Mouse (Mus musculus): ENCODE results near the gene Prap1. TPM values are rescaled to one million over a fixed set of nuclear protein-coding genes. Genes with fewer than 3 reads are reported as not detected.
"Not testable (repeated sequence)": the region's sequence is repeated elsewhere in the genome, so short reads cannot be mapped to it uniquely, and the experiment has no call there.

Gene Prap1
- total RNA-seq, 2 experiments from 2014 or later = not detected

DNA sequence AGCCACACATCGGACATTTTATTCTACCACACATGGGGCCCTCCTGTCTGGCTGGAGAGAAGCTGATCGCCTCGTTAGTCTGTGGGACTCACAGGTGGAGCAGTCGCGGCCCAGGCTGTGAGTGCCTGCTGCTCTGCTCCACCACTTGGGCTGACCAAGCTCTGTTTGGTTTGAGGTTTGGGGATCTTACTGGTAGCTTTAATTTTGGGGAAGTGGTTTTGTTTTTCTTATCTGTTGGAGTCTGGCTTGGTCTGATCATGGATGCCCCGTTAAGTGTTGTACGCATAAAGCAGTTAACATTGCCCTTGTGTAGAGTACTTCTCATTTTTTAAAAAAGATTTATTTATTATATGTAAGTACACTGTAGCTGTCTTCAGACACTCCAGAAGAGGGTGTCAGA is 40.8 kb downstream of the Prap1 start:
- not testable (repeated sequence) for DNase-seq

- DNase-seq = no peak
Measured at GRCm38 (mm10) chr7:140135106-140135770, 42.0 kb downstream of the Prap1 start.

GRCm38 (mm10) chr7:140137135-140138020 is 44.2 kb downstream of the Prap1 start, which contains the start of gene Mtg1:
Mtg1 (plus strand) TSS chr7:140137564.
- peak; percentile 99 for DNase-seq

- DNase-seq = no peak
Measured at GRCm38 (mm10) chr7:140138021-140138310, 44.8 kb downstream of the Prap1 start.

DNA sequence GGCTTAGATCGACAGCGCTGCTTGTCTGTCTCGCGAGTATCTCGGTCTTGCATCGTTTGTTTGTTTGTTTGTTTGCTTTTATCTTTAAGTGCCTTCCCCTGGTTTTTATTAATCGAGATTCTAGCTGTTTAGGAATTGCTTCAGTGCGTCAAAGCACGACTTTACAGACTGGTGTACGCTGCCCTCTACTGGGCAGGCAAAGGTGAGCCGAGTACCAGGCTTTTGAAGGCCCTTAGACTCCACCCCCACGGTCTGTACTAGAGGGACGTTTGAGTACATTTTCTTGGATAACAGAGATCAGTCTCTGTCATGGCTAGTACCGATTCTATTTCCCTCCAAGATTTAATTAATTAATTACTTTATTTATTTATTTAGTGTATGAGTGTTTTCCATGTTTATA is 48.2 kb downstream of the Prap1 start:
- peak; percentile 61 for DNase-seq

DNA sequence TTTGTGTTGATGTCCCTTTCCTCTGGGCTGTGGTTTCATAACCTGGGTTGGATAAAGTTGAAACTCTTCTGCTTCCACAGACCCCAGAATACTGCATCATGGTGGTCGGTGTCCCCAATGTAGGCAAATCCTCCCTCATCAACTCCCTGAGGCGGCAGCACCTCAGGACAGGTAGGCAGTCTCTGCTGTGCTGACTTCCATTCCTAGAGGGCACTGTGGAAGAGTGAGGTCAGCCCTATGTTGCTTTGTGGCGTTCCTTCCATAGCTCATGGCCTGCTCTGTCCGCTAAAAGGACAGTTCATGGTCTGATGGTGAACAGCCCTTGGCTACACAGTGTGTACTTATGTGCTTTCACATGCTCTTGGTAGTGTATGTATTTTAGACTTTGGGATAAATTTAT is 51.4 kb downstream of the Prap1 start:
- DNase-seq = no peak

Other genes starting within 250 kb of the Prap1 start
- under 1 TPM; 0.27 to 0.40 TPM for gene Kndc1, start 198.7 kb upstream of the Prap1 start, total RNA-seq (2021)
- gene Utf1, start 149.6 kb upstream of the Prap1 start, total RNA-seq (2021) = not detected
- gene 6430531B16Rik, start 114.6 kb upstream of the Prap1 start, total RNA-seq (2021) = not detected
- gene Adam8, start 100.8 kb upstream of the Prap1 start, total RNA-seq (2021) = 1 to 10 TPM in 1 of 2 experiments, under 1 TPM in 1; 0.35 to 1.1 TPM
- gene Zfp511, start 57.0 kb upstream of the Prap1 start, total RNA-seq (2021) = 1 to 10 TPM; 8.8 to 10.0 TPM
- gene Tubgcp2, start 56.7 kb upstream of the Prap1 start, total RNA-seq (2021) = 10 to 100 TPM; 21.9 to 29.6 TPM
- not detected for gene Msx3, start 44.3 kb upstream of the Prap1 start, total RNA-seq (2021)
- gene Caly, start 10.8 kb upstream of the Prap1 start, total RNA-seq (2021) = under 1 TPM in 1 of 2 experiments, not detected in 1; 0.36 TPM
- gene Fuom, start 9.0 kb downstream of the Prap1 start, total RNA-seq (2021) = 10 to 100 TPM; 31.2 TPM
- 1 to 10 TPM; 4.7 to 4.8 TPM for gene Paox, start 22.4 kb downstream of the Prap1 start, total RNA-seq (2021)
- gene Echs1, start 23.1 kb downstream of the Prap1 start, total RNA-seq (2021) = 10 to 100 TPM; 83.5 to 93.1 TPM
- 10 to 100 TPM; 21.9 to 23.5 TPM for gene Mtg1, start 44.2 kb downstream of the Prap1 start, total RNA-seq (2021)
- gene Sprn, start 61.5 kb downstream of the Prap1 start, total RNA-seq (2021) = under 1 TPM; 0.56 to 0.61 TPM
- gene Olfr522, start 71.4 kb downstream of the Prap1 start, total RNA-seq (2021) = not detected
- gene Olfr523, start 79.8 kb downstream of the Prap1 start, total RNA-seq (2021) = not detected
- not detected for gene Olfr524, start 112.6 kb downstream of the Prap1 start, total RNA-seq (2021)
- not detected for gene Cd163l1, start 124.9 kb downstream of the Prap1 start, total RNA-seq (2021)
- gene 5830411N06Rik, start 153.9 kb downstream of the Prap1 start, total RNA-seq (2021) = not detected
- not detected for gene Olfr525, start 227.5 kb downstream of the Prap1 start, total RNA-seq (2021)
- not detected for gene Olfr527, start 240.6 kb downstream of the Prap1 start, total RNA-seq (2021)